Mouse (Mus musculus): ENCODE results near the gene Fam205a1. TPM values are rescaled to one million over a fixed set of nuclear protein-coding genes. Genes with fewer than 3 reads are reported as not detected.
"Not testable (repeated sequence)": the region's sequence is repeated elsewhere in the genome, so short reads cannot be mapped to it uniquely, and the experiment has no call there.

Fam205a1 gene
- polyA plus RNA-seq, 1 experiment from 2014 or later = 0.11 TPM

DNA sequence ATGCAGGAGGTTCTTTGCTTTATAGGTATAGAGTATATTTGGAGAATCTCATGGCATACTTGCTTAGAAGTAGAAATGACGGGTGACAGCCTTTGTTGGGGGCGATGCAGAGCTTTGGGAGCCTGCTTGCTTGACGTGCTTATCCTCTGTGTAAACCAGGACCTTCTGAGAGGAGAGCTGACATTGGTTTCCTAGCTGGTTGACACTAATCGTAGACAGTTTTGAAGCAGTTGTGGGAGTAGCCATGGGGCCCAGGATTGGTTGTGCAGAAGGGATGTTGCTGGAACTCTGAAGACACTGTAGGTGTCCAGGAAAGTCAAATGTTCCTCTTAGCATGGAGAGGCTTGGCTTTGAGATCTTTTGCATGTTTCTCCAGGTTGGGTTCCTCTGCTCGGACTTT is 14.5 kb upstream of the Fam205a1 start:
- Histone ChIP-seq H3K4me3 (ENCODE audit: low read depth, low read length) (no peak overlapping the region), H3K36me3 (ENCODE audit: control insufficient read depth, insufficient read depth) (no peaks in the 10 kb centered on the region), H3K27ac (ENCODE audit: low read length) (peak overlapping the region; percentile 93), H3K9me3 (replicated peaks; ENCODE audit: control insufficient read depth, low read length) (no peaks in the 10 kb centered on the region), H3K4me2 (ENCODE audit: low read depth, low read length) (peak overlapping the region; percentile 51), H3K9ac (ENCODE audit: low read depth, low read length) (peak overlapping the region; percentile 52; the same call in 1 of the 2 replicates), H3K4me1 (ENCODE audit: control insufficient read depth, low read depth, low read length) (peaks cover 60% of the 10 kb centered on the region), H3K27me3 (ENCODE audit: control insufficient read depth, insufficient read depth, low read depth, low read length) (no peaks in the 10 kb centered on the region)
- ATAC-seq (ENCODE audit: low read depth) = no peak
- 67% methylated on average over 5 of the region's 5 CpGs for WGBS (ENCODE audit: insufficient replicate concordance)

DNA sequence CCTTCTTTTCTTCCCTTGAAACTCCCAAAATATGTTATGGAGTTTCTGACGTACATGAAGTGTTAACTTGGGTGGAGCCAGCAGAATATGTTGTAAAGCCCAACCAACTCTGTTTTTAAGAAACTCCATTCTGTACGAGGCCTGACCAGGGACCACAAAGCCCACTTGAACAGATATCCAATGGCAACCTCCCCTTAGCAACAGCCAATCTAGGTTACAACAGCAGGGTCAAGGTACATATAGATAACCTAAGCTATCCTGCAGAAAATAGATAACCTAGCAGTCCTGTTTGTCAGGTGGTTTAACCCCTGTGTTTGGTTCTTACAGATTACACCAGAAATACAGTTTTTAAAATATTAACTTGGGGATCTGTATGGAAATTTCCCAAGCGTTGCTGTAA is 13.7 kb upstream of the Fam205a1 start:
- H3K27ac ChIP-seq (ENCODE audit: low read length) = peak overlapping the region; percentile 93
- H3K9ac ChIP-seq (ENCODE audit: low read depth, low read length) = peak overlapping the region; percentile 52
- 18% methylated on average over 3 of the region's 3 CpGs for WGBS (ENCODE audit: insufficient replicate concordance)
- H3K4me1 ChIP-seq (ENCODE audit: control insufficient read depth, low read depth, low read length) = peaks cover 63% of the 10 kb centered on the region
- 0 out of 2 replicates have a peak overlapping the region, but pooled peaks have one; percentile 8 for H3K4me3 ChIP-seq (ENCODE audit: low read depth, low read length)
- H3K4me2 ChIP-seq (ENCODE audit: low read depth, low read length) = peak overlapping the region; percentile 51
- H3K9me3 ChIP-seq (replicated peaks; ENCODE audit: control insufficient read depth, low read length) = no peaks in the 10 kb centered on the region
- no peaks in the 10 kb centered on the region for H3K27me3 ChIP-seq (ENCODE audit: control insufficient read depth, insufficient read depth, low read depth, low read length)
- peak; percentile 96 for ATAC-seq (ENCODE audit: low read depth)
- no peaks in the 10 kb centered on the region for H3K36me3 ChIP-seq (ENCODE audit: control insufficient read depth, insufficient read depth)

DNA sequence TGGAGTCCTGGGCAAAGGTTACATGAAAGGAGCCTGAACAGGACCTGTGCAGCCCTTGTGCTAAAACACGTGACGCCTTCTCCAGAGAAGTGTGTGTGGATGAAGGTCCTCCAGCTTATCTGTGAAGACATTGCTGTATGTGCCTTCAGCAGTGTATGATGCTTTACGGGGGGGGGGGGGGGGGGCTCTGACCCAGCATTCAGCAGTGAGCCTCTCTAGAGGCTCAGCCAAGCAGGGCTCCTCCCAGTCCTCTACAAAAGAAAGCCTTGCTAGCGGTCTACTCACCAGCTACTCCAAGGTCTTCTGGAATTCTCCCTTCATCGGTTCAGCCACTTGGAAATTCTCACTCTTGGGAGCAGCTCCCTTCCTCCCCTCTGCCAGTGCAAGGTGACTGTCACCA is 9.8 kb upstream of the Fam205a1 start:
- 58% methylated on average over 5 of the region's 5 CpGs for WGBS (ENCODE audit: insufficient replicate concordance)
- H3K36me3 ChIP-seq (ENCODE audit: control insufficient read depth, insufficient read depth); H3K9me3 ChIP-seq (replicated peaks; ENCODE audit: control insufficient read depth, low read length); H3K27me3 ChIP-seq (ENCODE audit: control insufficient read depth, insufficient read depth, low read depth, low read length): not testable (repeated sequence)
- 0 out of 2 replicates have a peak overlapping the region, but pooled peaks have one; percentile 33 for H3K4me3 ChIP-seq (ENCODE audit: low read depth, low read length)
- H3K27ac ChIP-seq (ENCODE audit: low read length) = peak overlapping the region; percentile 91
- 0 out of 2 replicates have a peak overlapping the region, but pooled peaks have one; percentile 47 for H3K9ac ChIP-seq (ENCODE audit: low read depth, low read length)
- H3K4me1 ChIP-seq (ENCODE audit: control insufficient read depth, low read depth, low read length) = peaks cover 45% of the 10 kb centered on the region
- ATAC-seq (ENCODE audit: low read depth) = peak; percentile 53
- H3K4me2 ChIP-seq (ENCODE audit: low read depth, low read length) = peak overlapping the region; percentile 43

DNA sequence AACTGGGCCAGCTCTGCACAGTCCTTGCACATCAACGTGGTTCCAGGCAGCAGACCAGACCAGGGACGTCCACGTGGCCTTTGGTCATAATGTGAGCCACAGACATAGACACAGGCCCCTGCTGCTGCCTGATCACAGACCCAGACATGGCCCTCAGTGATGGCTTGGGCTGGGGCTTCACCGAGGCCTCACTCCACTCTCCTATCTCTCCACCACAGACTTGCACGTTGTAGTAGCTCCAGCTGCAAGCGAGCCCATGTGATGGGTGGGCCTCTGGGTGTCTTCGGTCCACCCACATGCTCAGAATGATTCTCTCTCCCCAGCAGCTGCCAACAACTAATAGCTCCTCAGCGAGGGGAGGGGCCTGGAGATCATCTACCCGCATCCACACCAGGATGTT is 6.8 kb upstream of the Fam205a1 start:
- H3K36me3 ChIP-seq (ENCODE audit: control insufficient read depth, insufficient read depth); H3K9me3 ChIP-seq (replicated peaks; ENCODE audit: control insufficient read depth, low read length); H3K27me3 ChIP-seq (ENCODE audit: control insufficient read depth, insufficient read depth, low read depth, low read length); H3K4me3 ChIP-seq (ENCODE audit: low read depth, low read length): not testable (repeated sequence)
- Histone ChIP-seq H3K4me1 (ENCODE audit: control insufficient read depth, low read depth, low read length) (peaks cover 19% of the 10 kb centered on the region), H3K9ac (ENCODE audit: low read depth, low read length) (peak overlapping the region; percentile 66), H3K27ac (ENCODE audit: low read length) (peak overlapping the region; percentile 96), H3K4me2 (ENCODE audit: low read depth, low read length) (peak overlapping the region; percentile 47)
- ATAC-seq (ENCODE audit: low read depth) = peak; percentile 100
- 24% methylated on average over 9 of the region's 9 CpGs for WGBS (ENCODE audit: insufficient replicate concordance)

DNA sequence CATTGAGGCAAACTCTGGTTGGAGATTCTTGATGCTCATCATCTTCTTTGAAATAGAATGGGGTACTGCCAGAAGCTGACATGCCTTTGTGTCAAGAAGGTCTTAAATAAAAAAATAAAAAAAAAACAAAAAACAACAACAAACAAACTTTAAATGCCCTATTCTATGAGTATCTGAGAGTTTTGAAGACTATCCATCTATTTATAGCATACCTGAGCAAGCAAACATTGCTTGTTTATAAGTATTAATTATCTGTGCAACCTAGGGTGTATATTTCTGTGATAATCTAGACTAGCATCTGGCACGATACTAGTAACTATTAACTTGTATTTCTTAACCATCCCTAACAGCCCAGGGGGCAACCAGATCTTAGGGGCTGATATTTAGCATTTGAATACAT is 3.0 kb upstream of the Fam205a1 start, which contains the start of gene Gm12394:
Gene Gm12394, minus strand, starts transcription at position 101 of the 400 bp plus-strand sequence.
- not testable (repeated sequence) for H3K27ac ChIP-seq (ENCODE audit: low read length); H3K4me2 ChIP-seq (ENCODE audit: low read depth, low read length); ATAC-seq (ENCODE audit: low read depth); H3K27me3 ChIP-seq (ENCODE audit: control insufficient read depth, insufficient read depth, low read depth, low read length); H3K4me3 ChIP-seq (ENCODE audit: low read depth, low read length); H3K9ac ChIP-seq (ENCODE audit: low read depth, low read length); H3K4me1 ChIP-seq (ENCODE audit: control insufficient read depth, low read depth, low read length); H3K9me3 ChIP-seq (replicated peaks; ENCODE audit: control insufficient read depth, low read length); H3K36me3 ChIP-seq (ENCODE audit: control insufficient read depth, insufficient read depth)
- WGBS (ENCODE audit: insufficient replicate concordance) = 52% methylated on average over 1 of the region's 1 CpGs

Other genes with a start within 250 kb of the Fam205a1 start
- gene Gm10591, start 241.7 kb downstream of the Fam205a1 start, polyA plus RNA-seq (2015; fragmentation: Nextera tagmentation; extraction: Ambion mirVana) = not detected in 2 replicates
- gene Gm2564, start 224.2 kb downstream of the Fam205a1 start, polyA plus RNA-seq (2015; fragmentation: Nextera tagmentation; extraction: Ambion mirVana) = not detected in 2 replicates
- gene Ccl27b, start 198.6 kb downstream of the Fam205a1 start, polyA plus RNA-seq (2015; fragmentation: Nextera tagmentation; extraction: Ambion mirVana) = not detected in 2 replicates
- gene Il11ra2, start 192.0 kb downstream of the Fam205a1 start, polyA plus RNA-seq (2015; fragmentation: Nextera tagmentation; extraction: Ambion mirVana) = not detected in 2 replicates
- gene 4930578G10Rik, start 118.3 kb downstream of the Fam205a1 start, polyA plus RNA-seq (2015; fragmentation: Nextera tagmentation; extraction: Ambion mirVana) = not detected in 2 replicates
- not detected in 2 replicates for gene Ccl19, start 97.3 kb downstream of the Fam205a1 start, polyA plus RNA-seq (2015; fragmentation: Nextera tagmentation; extraction: Ambion mirVana)
- 0.77 and 0.85 TPM in 2 replicates for gene Ccl21a, start 79.9 kb downstream of the Fam205a1 start, polyA plus RNA-seq (2015; fragmentation: Nextera tagmentation; extraction: Ambion mirVana)
- not detected in 2 replicates for gene Gm12394, start 2.9 kb upstream of the Fam205a1 start, polyA plus RNA-seq (2015; fragmentation: Nextera tagmentation; extraction: Ambion mirVana)
- gene Fam205c, start 20.3 kb upstream of the Fam205a1 start, polyA plus RNA-seq (2015; fragmentation: Nextera tagmentation; extraction: Ambion mirVana) = 0.27 and 0.32 TPM in 2 replicates
- gene Phf24, start 62.8 kb upstream of the Fam205a1 start, polyA plus RNA-seq (2015; fragmentation: Nextera tagmentation; extraction: Ambion mirVana) = 0.05 and 0.06 TPM in 2 replicates
- 1.0 and 1.5 TPM in 2 replicates for gene Dnajb5, start 95.9 kb upstream of the Fam205a1 start, polyA plus RNA-seq (2015; fragmentation: Nextera tagmentation; extraction: Ambion mirVana)
- 0.17 TPM in 1 of 2 replicates, not detected in the other for gene 1700022I11Rik, start 115.7 kb upstream of the Fam205a1 start, polyA plus RNA-seq (2015; fragmentation: Nextera tagmentation; extraction: Ambion mirVana)
- gene Vcp, start 146.6 kb upstream of the Fam205a1 start, polyA plus RNA-seq (2015; fragmentation: Nextera tagmentation; extraction: Ambion mirVana) = 192 and 198 TPM in 2 replicates
- 7.8 and 9.4 TPM in 2 replicates for gene Fancg, start 156.6 kb upstream of the Fam205a1 start, polyA plus RNA-seq (2015; fragmentation: Nextera tagmentation; extraction: Ambion mirVana)
- 12.4 and 14.7 TPM in 2 replicates for gene Pigo, start 171.9 kb upstream of the Fam205a1 start, polyA plus RNA-seq (2015; fragmentation: Nextera tagmentation; extraction: Ambion mirVana)
- gene Stoml2, start 177.8 kb upstream of the Fam205a1 start, polyA plus RNA-seq (2015; fragmentation: Nextera tagmentation; extraction: Ambion mirVana) = 176 and 193 TPM in 2 replicates
- gene Fam214b, start 192.3 kb upstream of the Fam205a1 start, polyA plus RNA-seq (2015; fragmentation: Nextera tagmentation; extraction: Ambion mirVana) = 33.4 and 41.3 TPM in 2 replicates
- gene Unc13b, start 205.1 kb upstream of the Fam205a1 start, polyA plus RNA-seq (2015; fragmentation: Nextera tagmentation; extraction: Ambion mirVana) = 0.51 and 0.57 TPM in 2 replicates

Data from liver, embryonic 16.5 days (tissue).